Mouse (Mus musculus): ENCODE results near the gene F11. TPM values are rescaled to one million over a fixed set of nuclear protein-coding genes. Genes with fewer than 3 reads are reported as not detected.
A peak's percentile ranks its signal among the peaks of the same experiment; 100 is the strongest.

Gene F11
- polyA plus RNA-seq, 1 experiment = 1.6 TPM

DNA sequence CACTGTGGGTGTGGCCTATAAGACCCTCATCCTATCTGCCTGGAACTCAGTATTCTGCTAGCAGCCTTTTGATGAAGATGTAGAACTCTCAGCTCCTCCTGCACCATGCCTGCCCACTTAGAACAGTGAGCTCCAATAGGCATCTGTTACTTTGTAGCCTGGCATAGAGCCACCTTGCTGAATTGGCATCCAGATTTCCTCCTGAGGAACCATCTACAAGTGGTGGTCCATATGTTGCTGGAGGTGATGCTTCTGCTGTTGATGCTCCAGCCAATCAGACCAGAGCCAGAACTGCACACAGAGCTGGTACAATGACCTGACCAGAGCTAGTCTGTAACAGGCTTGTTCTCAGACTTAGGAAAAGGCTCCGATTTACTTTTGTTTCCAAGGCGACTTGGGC is 30.0 kb upstream of the F11 start:
- Histone ChIP-seq H3K27me3 (ENCODE audit: control insufficient read depth, insufficient read depth, low read length) (no peaks in the 10 kb centered on the region), H3K4me1 (ENCODE audit: control insufficient read depth, insufficient read depth, low read length) (no peaks in the 10 kb centered on the region), H3K36me3 (ENCODE audit: control insufficient read depth, insufficient read depth, low read length) (no peaks in the 10 kb centered on the region), H3K4me3 (ENCODE audit: control insufficient read depth, low read depth, low read length) (no peak overlapping the region), H3K27ac (ENCODE audit: control insufficient read depth, insufficient read depth, low read depth, low read length) (no peak overlapping the region)
- TF ChIP-seq POLR2A (IDR thresholded peaks at IDR 0.05; ENCODE audit: control insufficient read depth, low read depth, low read length) (no peak), CTCF (IDR thresholded peaks at IDR 0.05; ENCODE audit: control insufficient read depth, insufficient read depth, insufficient replicate concordance, low read depth, low read length) (no peak)

DNA sequence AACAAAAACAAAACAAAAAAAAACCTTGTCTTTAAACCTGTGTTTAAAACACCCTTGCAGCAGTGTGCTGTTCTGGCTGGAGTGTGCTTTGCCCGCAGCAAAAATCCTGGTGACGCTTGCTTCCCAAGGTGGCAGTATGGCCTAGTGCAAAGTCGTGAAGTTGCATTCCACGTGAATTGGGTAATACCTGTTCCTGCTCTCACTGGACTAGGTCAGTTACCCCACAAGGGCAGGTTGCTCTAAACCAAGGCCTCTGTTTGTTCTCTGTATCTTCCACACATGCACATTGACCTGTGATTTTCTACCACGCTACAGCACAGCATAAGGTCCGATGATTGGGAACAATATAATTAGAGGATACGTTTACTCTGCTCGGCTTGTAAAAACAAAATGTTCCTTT is 19.8 kb upstream of the F11 start:
- Histone ChIP-seq H3K27ac (ENCODE audit: control insufficient read depth, insufficient read depth, low read depth, low read length) (no peak overlapping the region), H3K36me3 (ENCODE audit: control insufficient read depth, insufficient read depth, low read length) (no peaks in the 10 kb centered on the region), H3K27me3 (ENCODE audit: control insufficient read depth, insufficient read depth, low read length) (no peaks in the 10 kb centered on the region), H3K4me1 (ENCODE audit: control insufficient read depth, insufficient read depth, low read length) (no peaks in the 10 kb centered on the region; the same call in 1 of the 2 replicates), H3K4me3 (ENCODE audit: control insufficient read depth, low read depth, low read length) (no peak overlapping the region)
- TF ChIP-seq POLR2A (IDR thresholded peaks at IDR 0.05; ENCODE audit: control insufficient read depth, low read depth, low read length) (no peak), CTCF (IDR thresholded peaks at IDR 0.05; ENCODE audit: control insufficient read depth, insufficient read depth, insufficient replicate concordance, low read depth, low read length) (no peak)

DNA sequence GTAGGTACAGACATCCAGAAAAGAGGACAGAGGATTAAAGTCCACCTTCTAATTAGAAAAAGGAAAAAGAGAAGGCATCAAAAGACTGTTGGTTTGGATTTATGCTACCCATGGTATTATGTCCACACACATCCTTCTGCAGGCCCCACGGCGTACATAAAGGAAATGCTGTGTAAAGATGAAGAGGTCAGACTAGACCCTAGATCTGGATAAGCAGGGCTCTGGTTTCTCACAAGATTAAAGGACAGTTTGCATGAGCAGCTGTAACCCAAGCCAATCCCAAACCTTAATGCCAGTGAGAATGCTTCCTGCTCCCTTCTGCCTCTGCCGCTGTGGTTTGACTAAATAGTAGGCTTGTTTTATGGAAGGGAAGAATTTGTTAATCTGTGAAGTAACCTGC is 15.6 kb upstream of the F11 start:
- TF ChIP-seq POLR2A (IDR thresholded peaks at IDR 0.05; ENCODE audit: control insufficient read depth, low read depth, low read length) = no peak
- no peak for TF ChIP-seq CTCF (IDR thresholded peaks at IDR 0.05; ENCODE audit: control insufficient read depth, insufficient read depth, insufficient replicate concordance, low read depth, low read length)
- Histone ChIP-seq H3K27me3 (ENCODE audit: control insufficient read depth, insufficient read depth, low read length) (no peaks in the 10 kb centered on the region), H3K27ac (ENCODE audit: control insufficient read depth, insufficient read depth, low read depth, low read length) (no peak overlapping the region), H3K4me3 (ENCODE audit: control insufficient read depth, low read depth, low read length) (peak overlapping the region; percentile 83), H3K36me3 (ENCODE audit: control insufficient read depth, insufficient read depth, low read length) (no peaks in the 10 kb centered on the region), H3K4me1 (ENCODE audit: control insufficient read depth, insufficient read depth, low read length) (no peaks in the 10 kb centered on the region; the same call in 1 of the 2 replicates)

DNA sequence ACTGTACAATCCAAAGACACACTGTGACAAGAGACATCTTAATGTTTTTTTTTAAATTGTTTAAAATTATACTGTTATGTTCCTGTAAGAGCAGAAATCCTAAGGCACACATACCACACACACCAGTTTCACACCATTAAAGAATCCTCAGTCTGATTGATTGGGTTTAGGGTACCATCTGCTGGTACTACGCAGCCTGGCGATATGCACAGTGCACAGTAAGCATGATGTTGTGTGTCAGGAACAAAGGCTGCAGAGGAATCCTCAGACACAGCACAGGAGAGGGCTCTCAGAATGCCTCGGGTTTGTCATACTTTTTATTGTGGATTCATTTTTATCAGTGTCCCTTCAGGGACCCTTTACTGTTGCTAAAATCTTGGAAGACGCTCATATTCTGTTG is 12.5 kb upstream of the F11 start:
- Histone ChIP-seq H3K4me1 (ENCODE audit: control insufficient read depth, insufficient read depth, low read length) (no peaks in the 10 kb centered on the region; the same call in 1 of the 2 replicates), H3K27me3 (ENCODE audit: control insufficient read depth, insufficient read depth, low read length) (no peaks in the 10 kb centered on the region), H3K27ac (ENCODE audit: control insufficient read depth, insufficient read depth, low read depth, low read length) (no peak overlapping the region), H3K36me3 (ENCODE audit: control insufficient read depth, insufficient read depth, low read length) (no peaks in the 10 kb centered on the region), H3K4me3 (ENCODE audit: control insufficient read depth, low read depth, low read length) (no peak overlapping the region)
- no peak for TF ChIP-seq POLR2A (IDR thresholded peaks at IDR 0.05; ENCODE audit: control insufficient read depth, low read depth, low read length)
- no peak for TF ChIP-seq CTCF (IDR thresholded peaks at IDR 0.05; ENCODE audit: control insufficient read depth, insufficient read depth, insufficient replicate concordance, low read depth, low read length)

- no peaks in the 10 kb centered on the region for H3K27me3 ChIP-seq (ENCODE audit: control insufficient read depth, insufficient read depth, low read length)
- H3K36me3 ChIP-seq (ENCODE audit: control insufficient read depth, insufficient read depth, low read length) = no peaks in the 10 kb centered on the region
- no peaks in the 10 kb centered on the region for H3K4me1 ChIP-seq (ENCODE audit: control insufficient read depth, insufficient read depth, low read length)
- TF ChIP-seq POLR2A (IDR thresholded peaks at IDR 0.05; ENCODE audit: control insufficient read depth, low read depth, low read length) (no peak), CTCF (IDR thresholded peaks at IDR 0.05; ENCODE audit: control insufficient read depth, insufficient read depth, insufficient replicate concordance, low read depth, low read length) (no peak)
- no peak overlapping the region for H3K4me3 ChIP-seq (ENCODE audit: control insufficient read depth, low read depth, low read length)
- H3K27ac ChIP-seq (ENCODE audit: control insufficient read depth, insufficient read depth, low read depth, low read length) = no peak overlapping the region
These were observed 7.2 kb upstream of the F11 start for GRCm38 (mm10) chr8:45269056-45269455.

- TF ChIP-seq POLR2A (IDR thresholded peaks at IDR 0.05; ENCODE audit: control insufficient read depth, low read depth, low read length) = no peak
- H3K27me3 ChIP-seq (ENCODE audit: control insufficient read depth, insufficient read depth, low read length) = no peaks in the 10 kb centered on the region
- no peak overlapping the region for H3K27ac ChIP-seq (ENCODE audit: control insufficient read depth, insufficient read depth, low read depth, low read length)
- no peaks in the 10 kb centered on the region for H3K4me1 ChIP-seq (ENCODE audit: control insufficient read depth, insufficient read depth, low read length)
- no peak overlapping the region for H3K4me3 ChIP-seq (ENCODE audit: control insufficient read depth, low read depth, low read length)
- H3K36me3 ChIP-seq (ENCODE audit: control insufficient read depth, insufficient read depth, low read length) = no peaks in the 10 kb centered on the region
These were observed 6.7 kb upstream of the F11 start for GRCm38 (mm10) chr8:45268485-45268884.

DNA sequence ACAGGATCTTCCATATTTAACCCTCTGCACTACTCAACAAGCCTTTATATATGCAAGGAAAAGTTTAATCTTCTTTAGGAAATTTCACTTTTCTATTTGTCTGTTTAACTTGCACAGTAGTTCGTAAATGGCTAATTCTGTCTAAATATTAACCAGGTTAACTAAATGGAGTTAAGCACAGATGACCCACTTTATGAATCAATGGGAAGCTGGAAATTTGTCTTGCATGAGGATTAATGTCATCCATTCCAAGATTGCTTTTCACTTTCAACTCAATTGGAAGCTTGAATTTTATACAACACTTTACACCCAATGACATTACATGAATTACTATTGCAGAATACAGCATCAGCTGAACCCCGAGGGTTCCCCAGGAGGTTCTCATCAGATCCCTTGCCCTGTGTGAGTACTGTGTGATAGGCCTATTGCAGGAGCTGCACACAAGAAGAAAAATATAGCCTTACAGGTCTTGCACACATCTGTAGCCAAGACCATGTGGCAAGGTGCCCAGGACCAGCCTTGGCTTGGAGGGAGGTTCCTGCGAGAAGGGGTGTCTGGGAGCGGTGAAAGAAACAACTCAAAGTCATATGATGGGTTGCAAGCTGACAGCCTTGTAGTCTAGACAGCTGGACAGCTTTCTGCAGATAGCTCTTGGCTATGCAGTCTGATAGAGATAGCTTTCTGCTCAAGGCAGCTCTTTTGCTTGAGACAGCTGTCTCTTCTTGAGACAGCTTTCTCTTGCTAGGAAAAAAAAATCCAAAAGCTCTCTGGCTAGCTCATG is 6.0 kb upstream of the F11 start:
- H3K36me3 ChIP-seq (ENCODE audit: control insufficient read depth, insufficient read depth, low read length) = no peaks in the 10 kb centered on the region
- no peak overlapping the region for H3K27ac ChIP-seq (ENCODE audit: control insufficient read depth, insufficient read depth, low read depth, low read length)
- TF ChIP-seq CTCF (IDR thresholded peaks at IDR 0.05; ENCODE audit: control insufficient read depth, insufficient read depth, insufficient replicate concordance, low read depth, low read length) (no peak), POLR2A (IDR thresholded peaks at IDR 0.05; ENCODE audit: control insufficient read depth, low read depth, low read length) (no peak)
- H3K4me3 ChIP-seq (ENCODE audit: control insufficient read depth, low read depth, low read length) = no peak overlapping the region
- no peaks in the 10 kb centered on the region for H3K27me3 ChIP-seq (ENCODE audit: control insufficient read depth, insufficient read depth, low read length)
- no peaks in the 10 kb centered on the region for H3K4me1 ChIP-seq (ENCODE audit: control insufficient read depth, insufficient read depth, low read length)
